Mouse (Mus musculus): Measurements from ENCODE around the gene 6330403K07Rik.

- TF ChIP-seq CTCF (IDR thresholded peaks at IDR 0.05; ENCODE audit: low read depth) = peak; percentile 97
- no peak for TF ChIP-seq EP300 (IDR thresholded peaks at IDR 0.05; ENCODE audit: low read depth)
Observed at GRCm38 (mm10) chr11:70982557-70983228, 50.6 kb downstream of the 6330403K07Rik start, which contains the start of gene C1qbp.

Measured in liver, embryonic 14.5 days (tissue).